Mouse (Mus musculus): ENCODE measurements around the gene Srgap1. TPM values are rescaled to one million over a fixed set of nuclear protein-coding genes. Genes with fewer than 3 reads are reported as not detected.

Srgap1 gene
- total and polyA plus RNA-seq, 2 experiments from 2014 or later = 20.2 to 27.8 TPM

GRCm38 (mm10) chr10:121956505-121956904 is 90.6 kb downstream of the Srgap1 start:
- Histone ChIP-seq H3K27me3 (ENCODE audit: insufficient read depth, low read length) (no peaks in the 10 kb centered on the region), H3K9ac (no peak overlapping the region; the same call in 1 of the 2 replicates), H3K36me3 (ENCODE audit: insufficient read depth) (no peaks in the 10 kb centered on the region), H3K9me3 (ENCODE audit: low read length) (no peaks in the 10 kb centered on the region), H3K27ac (ENCODE audit: low read depth, low read length) (peak overlapping the region; percentile 60), H3K4me3 (ENCODE audit: low read depth, low read length) (no peak overlapping the region), H3K4me1 (ENCODE audit: insufficient read depth) (peaks cover 13% of the 10 kb centered on the region), H3K4me2 (ENCODE audit: low read depth) (0 out of 2 replicates have a peak overlapping the region, but pooled peaks have one; percentile 2)
- DNase-seq (peak; percentile 74), ATAC-seq (peak; percentile 89)
- 40% methylated on average over 11 of the region's 11 CpGs for WGBS
- TF ChIP-seq CTCF (IDR thresholded peaks at IDR 0.05; ENCODE audit: low read depth) = no peak

GRCm38 (mm10) chr10:121955730-121956129 is 91.4 kb downstream of the Srgap1 start:
- Histone ChIP-seq H3K4me2 (ENCODE audit: low read depth) (no peak overlapping the region), H3K4me3 (ENCODE audit: low read depth, low read length) (no peak overlapping the region), H3K9me3 (ENCODE audit: low read length) (no peaks in the 10 kb centered on the region), H3K36me3 (ENCODE audit: insufficient read depth) (no peaks in the 10 kb centered on the region), H3K4me1 (ENCODE audit: insufficient read depth) (peaks cover 13% of the 10 kb centered on the region), H3K9ac (no peak overlapping the region), H3K27ac (ENCODE audit: low read depth, low read length) (peak overlapping the region; percentile 60; the same call in 1 of the 2 replicates), H3K27me3 (ENCODE audit: insufficient read depth, low read length) (no peaks in the 10 kb centered on the region)
- no peak for TF ChIP-seq CTCF (IDR thresholded peaks at IDR 0.05; ENCODE audit: low read depth)
- no peak for ATAC-seq
- WGBS = 77% methylated on average over 4 of the region's 4 CpGs
- DNase-seq = no peak

GRCm38 (mm10) chr10:121954877-121955276 is 92.2 kb downstream of the Srgap1 start:
- 60% methylated on average over 6 of the region's 6 CpGs for WGBS
- Histone ChIP-seq H3K4me3 (ENCODE audit: low read depth, low read length) (no peak overlapping the region), H3K27ac (ENCODE audit: low read depth, low read length) (no peak overlapping the region), H3K4me1 (ENCODE audit: insufficient read depth) (peaks cover 13% of the 10 kb centered on the region), H3K27me3 (ENCODE audit: insufficient read depth, low read length) (no peaks in the 10 kb centered on the region), H3K4me2 (ENCODE audit: low read depth) (no peak overlapping the region), H3K9ac (no peak overlapping the region), H3K9me3 (ENCODE audit: low read length) (no peaks in the 10 kb centered on the region), H3K36me3 (ENCODE audit: insufficient read depth) (no peaks in the 10 kb centered on the region)
- DNase-seq = peak; percentile 54
- no peak for TF ChIP-seq CTCF (IDR thresholded peaks at IDR 0.05; ENCODE audit: low read depth)
- peak; percentile 56 for ATAC-seq

DNA sequence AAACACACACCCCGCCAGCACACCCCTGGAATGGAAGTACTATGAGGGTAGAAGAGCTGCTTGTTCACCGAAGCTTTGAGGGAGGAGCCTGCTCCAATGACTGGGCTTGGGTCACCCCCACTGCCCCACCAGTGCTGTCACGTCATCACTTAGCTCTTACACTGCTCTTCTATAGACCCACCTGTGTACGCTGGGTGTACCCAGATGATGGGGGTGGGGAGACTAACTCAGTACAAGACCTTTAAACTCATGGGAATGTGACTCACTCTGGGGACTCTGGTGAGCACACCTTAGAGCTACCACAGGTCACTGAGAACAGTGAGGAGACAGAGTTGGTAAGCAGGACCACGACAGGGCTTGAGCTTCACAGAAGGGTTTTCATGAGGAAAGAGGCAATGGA is 94.1 kb downstream of the Srgap1 start:
- no peak for TF ChIP-seq CTCF (IDR thresholded peaks at IDR 0.05; ENCODE audit: low read depth)
- H3K9me3 ChIP-seq (ENCODE audit: low read length) = no peaks in the 10 kb centered on the region
- H3K27me3 ChIP-seq (ENCODE audit: insufficient read depth, low read length) = no peaks in the 10 kb centered on the region
- ATAC-seq = no peak
- H3K9ac ChIP-seq = no peak overlapping the region
- WGBS = 91% methylated on average over 5 of the region's 5 CpGs
- peaks cover 13% of the 10 kb centered on the region for H3K4me1 ChIP-seq (ENCODE audit: insufficient read depth)
- H3K4me3 ChIP-seq (ENCODE audit: low read depth, low read length) = no peak overlapping the region
- no peak overlapping the region for H3K4me2 ChIP-seq (ENCODE audit: low read depth)
- H3K27ac ChIP-seq (ENCODE audit: low read depth, low read length) = no peak overlapping the region
- no peaks in the 10 kb centered on the region for H3K36me3 ChIP-seq (ENCODE audit: insufficient read depth)
- no peak for DNase-seq

DNA sequence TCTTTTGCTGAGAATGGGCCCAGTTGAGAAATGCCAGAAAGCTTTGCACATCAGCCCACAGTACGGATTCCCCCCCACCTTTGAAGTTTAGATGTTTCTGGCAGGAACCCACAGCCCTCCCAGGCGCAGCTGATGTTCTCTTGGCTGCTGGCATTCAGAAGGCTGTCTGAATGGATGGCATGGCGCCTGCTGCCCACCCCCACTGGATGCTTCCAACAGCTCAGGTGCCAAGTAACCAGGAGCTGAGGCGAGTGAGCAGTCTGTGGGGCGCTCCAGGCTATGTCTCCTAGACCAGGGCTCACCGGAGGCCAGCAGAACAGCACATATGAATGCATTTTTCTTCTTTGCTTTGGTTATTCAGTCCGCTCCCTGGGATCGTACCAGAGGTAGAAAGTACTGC is 100.9 kb downstream of the Srgap1 start:
- DNase-seq (peak; percentile 66), ATAC-seq (peak; percentile 78)
- TF ChIP-seq CTCF (IDR thresholded peaks at IDR 0.05; ENCODE audit: low read depth) = no peak
- H3K4me2 ChIP-seq (ENCODE audit: low read depth) = no peak overlapping the region
- H3K27me3 ChIP-seq (ENCODE audit: insufficient read depth, low read length) = no peaks in the 10 kb centered on the region
- no peaks in the 10 kb centered on the region for H3K9me3 ChIP-seq (ENCODE audit: low read length)
- peaks cover 3% of the 10 kb centered on the region; the same call in 1 of the 2 replicates for H3K4me1 ChIP-seq (ENCODE audit: insufficient read depth)
- H3K36me3 ChIP-seq (ENCODE audit: insufficient read depth) = no peaks in the 10 kb centered on the region
- no peak overlapping the region for H3K9ac ChIP-seq
- no peak overlapping the region for H3K27ac ChIP-seq (ENCODE audit: low read depth, low read length)
- WGBS = 41% methylated on average over 8 of the region's 8 CpGs
- H3K4me3 ChIP-seq (ENCODE audit: low read depth, low read length) = no peak overlapping the region

DNA sequence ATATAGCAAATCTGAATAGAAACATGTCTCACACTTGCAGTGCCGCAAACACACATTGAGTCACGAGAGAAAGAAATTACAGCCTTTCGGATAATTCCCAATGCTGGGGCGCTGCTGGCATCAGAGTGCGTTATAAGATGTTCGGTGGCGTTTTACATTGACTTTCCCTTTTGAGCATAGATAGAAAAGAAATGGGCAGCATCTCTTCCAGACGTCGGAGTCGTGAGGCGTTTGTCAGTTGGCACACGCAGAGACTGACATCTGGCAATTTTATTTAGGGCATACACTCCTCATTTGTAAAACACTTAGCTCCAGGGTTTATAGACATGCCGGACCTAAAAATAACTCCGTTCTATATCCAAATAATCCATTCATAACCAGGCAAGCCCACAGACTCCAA is 115.2 kb downstream of the Srgap1 start:
- Histone ChIP-seq H3K27ac (ENCODE audit: low read depth, low read length) (no peak overlapping the region), H3K27me3 (ENCODE audit: insufficient read depth, low read length) (no peaks in the 10 kb centered on the region), H3K4me2 (ENCODE audit: low read depth) (0 out of 2 replicates have a peak overlapping the region, but pooled peaks have one; percentile 8), H3K9ac (no peak overlapping the region), H3K4me3 (ENCODE audit: low read depth, low read length) (no peak overlapping the region), H3K9me3 (ENCODE audit: low read length) (no peaks in the 10 kb centered on the region), H3K36me3 (ENCODE audit: insufficient read depth) (no peaks in the 10 kb centered on the region), H3K4me1 (ENCODE audit: insufficient read depth) (peaks cover 9% of the 10 kb centered on the region; the same call in 1 of the 2 replicates)
- TF ChIP-seq CTCF (IDR thresholded peaks at IDR 0.05; ENCODE audit: low read depth) = no peak
- peak; percentile 57 for DNase-seq
- WGBS = 46% methylated on average over 14 of the region's 14 CpGs
- ATAC-seq = peak; percentile 53

- Histone ChIP-seq H3K36me3 (ENCODE audit: insufficient read depth) (peaks cover 11% of the 10 kb centered on the region), H3K9me3 (ENCODE audit: low read length) (no peaks in the 10 kb centered on the region), H3K27ac (ENCODE audit: low read depth, low read length) (no peak overlapping the region), H3K4me3 (ENCODE audit: low read depth, low read length) (no peak overlapping the region), H3K9ac (no peak overlapping the region), H3K4me2 (ENCODE audit: low read depth) (no peak overlapping the region), H3K4me1 (ENCODE audit: insufficient read depth) (no peaks in the 10 kb centered on the region), H3K27me3 (ENCODE audit: insufficient read depth, low read length) (no peaks in the 10 kb centered on the region)
- DNase-seq = no peak
- no peak for TF ChIP-seq CTCF (IDR thresholded peaks at IDR 0.05; ENCODE audit: low read depth)
- ATAC-seq = no peak
- 58% methylated on average over 3 of the region's 3 CpGs for WGBS
Measured at GRCm38 (mm10) chr10:121926094-121926493, 121.0 kb downstream of the Srgap1 start.

All from forebrain, postnatal 0 days (tissue).